ENCODE assay signal across 10 mouse cellular contexts in the genomic region with DNA sequence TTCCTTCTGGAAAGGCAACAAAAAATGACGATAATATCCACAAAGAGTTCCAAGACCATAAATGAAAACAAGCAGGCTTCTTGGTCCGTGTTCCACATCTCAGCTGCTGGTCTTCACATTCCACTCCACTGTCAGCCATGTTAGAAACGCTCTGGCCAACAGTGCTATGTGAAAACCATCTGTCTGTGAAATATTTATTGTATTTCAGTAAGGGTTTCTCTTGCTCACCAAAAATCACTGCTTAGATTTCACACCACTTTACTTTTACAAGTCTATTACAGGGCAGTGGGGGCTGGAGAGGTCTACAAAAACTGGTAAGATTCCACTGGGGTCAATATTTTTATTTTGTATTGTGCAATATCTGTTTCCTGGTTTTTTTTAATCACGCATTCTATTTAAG.
"Had no signal": no experiment of that assay in that cellular context is flagged by ENCODE, and none has a peak within 500 bp of the region (broad histone marks: within the 10 kb centered on the region; RNA-seq: fewer than 3 reads in every experiment).

No protein-coding gene starts in this region.

- H3K36me3 ChIP-seq: hindbrain, embryonic 13.5 days; limb, embryonic 15.5 days; liver, embryonic 12.5 days; neural tube, embryonic 12.5 days had no signal

- H3K4me1 ChIP-seq: liver, embryonic 12.5 days had no signal

- H3K4me2 ChIP-seq: hindbrain, embryonic 13.5 days; limb, embryonic 15.5 days; liver, embryonic 12.5 days; neural tube, embryonic 12.5 days had no signal

- ATAC-seq: hindbrain, postnatal 0 days; intestine, embryonic 16.5 days; liver, embryonic 12.5 days had no signal

- H3K27me3 ChIP-seq: hindbrain, embryonic 13.5 days; limb, embryonic 15.5 days; liver, embryonic 12.5 days; neural tube, embryonic 12.5 days had no signal

- H3K9me3 ChIP-seq: hindbrain, embryonic 13.5 days; limb, embryonic 15.5 days; liver, embryonic 12.5 days had no signal

- H3K9ac ChIP-seq: hindbrain, embryonic 13.5 days; limb, embryonic 15.5 days; liver, embryonic 12.5 days; neural tube, embryonic 12.5 days had no signal

- H3K27ac ChIP-seq: hindbrain, embryonic 13.5 days; hindbrain, postnatal 0 days; limb, embryonic 15.5 days; liver, embryonic 12.5 days; neural tube, embryonic 12.5 days; stomach, postnatal 0 days had no signal

- DNase-seq: left cerebral cortex, postnatal 4 days; midbrain, embryonic 14.5 days; thymus, postnatal 4 days had no signal

- H3K4me3 ChIP-seq: hindbrain, embryonic 13.5 days; limb, embryonic 15.5 days; liver, embryonic 12.5 days; neural tube, embryonic 12.5 days had no signal
